In the genomic region with DNA sequence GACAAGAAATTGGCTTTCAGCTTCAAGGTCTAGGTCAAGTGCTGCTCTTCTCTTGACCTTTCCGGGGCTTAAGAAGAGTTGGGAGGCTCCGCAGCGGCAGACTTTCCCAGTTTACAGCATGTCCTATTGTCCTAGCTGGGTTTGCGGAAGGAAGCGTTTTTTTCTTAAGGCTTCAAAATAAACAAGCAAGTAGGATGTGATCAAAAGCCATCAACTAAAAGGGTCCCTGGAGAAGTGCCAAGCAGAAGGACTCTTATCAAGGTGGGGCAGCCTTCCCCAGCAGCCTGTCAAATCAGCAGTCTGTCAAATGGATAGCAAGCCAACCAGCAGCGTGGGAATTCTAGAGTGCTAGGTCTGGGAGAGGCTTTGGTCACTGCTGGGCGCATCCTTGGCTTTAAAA, we compare ENCODE assay signal across 12 mouse cellular contexts.
DNase-seq lines count a peak whose midpoint lies in the region; ATAC-seq and TF ChIP-seq lines count a peak whose summit lies in the region.
"Had no signal": no experiment of that assay in that cellular context is flagged by ENCODE, and none has a peak within 500 bp of the region (broad histone marks: within the 10 kb centered on the region; RNA-seq: fewer than 3 reads in every experiment).

No protein-coding gene starts in this region.

- no peak for TF ChIP-seq CTCF in liver, postnatal 0 days (IDR thresholded peaks at IDR 0.05; ENCODE audit: low read depth)
- no peak for TF ChIP-seq CTCF in heart, postnatal 0 days (IDR thresholded peaks at IDR 0.05; ENCODE audit: low read depth)

- no peak overlapping the region for H3K4me3 ChIP-seq in liver, postnatal 0 days (ENCODE audit: low read depth, low read length)
- no peak overlapping the region for H3K4me3 ChIP-seq in heart, postnatal 0 days (ENCODE audit: low read depth, low read length)
- H3K4me3 ChIP-seq: hindbrain, embryonic 15.5 days; limb, embryonic 15.5 days; midbrain, embryonic 15.5 days; stomach, embryonic 15.5 days had no signal

- no peak overlapping the region for H3K27ac ChIP-seq in liver, postnatal 0 days (ENCODE audit: low read depth)
- H3K27ac ChIP-seq in heart, postnatal 0 days (ENCODE audit: low read depth): no peak overlapping the region
- H3K27ac ChIP-seq: hindbrain, embryonic 15.5 days; limb, embryonic 15.5 days; midbrain, embryonic 15.5 days; stomach, embryonic 15.5 days had no signal

- H3K36me3 ChIP-seq in liver, postnatal 0 days (replicated peaks; ENCODE audit: insufficient read depth, low read length): no peaks in the 10 kb centered on the region
- no peaks in the 10 kb centered on the region for H3K36me3 ChIP-seq in heart, postnatal 0 days (replicated peaks; ENCODE audit: control insufficient read depth, insufficient read depth, low read length)
- H3K36me3 ChIP-seq: hindbrain, embryonic 15.5 days; limb, embryonic 15.5 days; midbrain, embryonic 15.5 days; stomach, embryonic 15.5 days had no signal

- 0 out of 2 replicates have a peak, but pooled peaks have one; percentile 15 for ATAC-seq in liver, postnatal 0 days
- no peak for ATAC-seq in heart, postnatal 0 days (ENCODE audit: insufficient read depth, low read depth)
- no peak for ATAC-seq in erythroblast, adult 5-6 weeks (replicated peaks; ENCODE audit: low FRiP score, poor library complexity, severe bottlenecking)
- ATAC-seq: midbrain, embryonic 15.5 days had no signal

- no peak overlapping the region for H3K9ac ChIP-seq in liver, postnatal 0 days (replicated peaks)
- H3K9ac ChIP-seq in heart, postnatal 0 days (replicated peaks; ENCODE audit: low read depth, low read length): no peak overlapping the region
- H3K9ac ChIP-seq: hindbrain, embryonic 15.5 days; limb, embryonic 15.5 days; midbrain, embryonic 15.5 days; stomach, embryonic 15.5 days had no signal

- no peak for TF ChIP-seq EP300 in liver, postnatal 0 days (IDR thresholded peaks at IDR 0.05; ENCODE audit: low read depth)
- no peak for TF ChIP-seq EP300 in heart, postnatal 0 days (IDR thresholded peaks at IDR 0.05; ENCODE audit: low read depth)

- no peaks in the 10 kb centered on the region for H3K27me3 ChIP-seq in liver, postnatal 0 days (ENCODE audit: insufficient read depth, low read length)
- H3K27me3 ChIP-seq in heart, postnatal 0 days (ENCODE audit: control insufficient read depth, insufficient read depth, low read length): no peaks in the 10 kb centered on the region
- H3K27me3 ChIP-seq: CH12.LX; hindbrain, embryonic 15.5 days; limb, embryonic 15.5 days; midbrain, embryonic 15.5 days; stomach, embryonic 15.5 days had no signal

- whole genome bisulfite sequencing in liver, postnatal 0 days (ENCODE audit: insufficient replicate concordance): 34% methylated on average over 7 of the region's 7 CpGs
- WGBS in heart, postnatal 0 days: 29% methylated on average over 7 of the region's 7 CpGs

- H3K4me2 ChIP-seq in liver, postnatal 0 days (ENCODE audit: low read depth, low read length): no peak overlapping the region
- H3K4me2 ChIP-seq in heart, postnatal 0 days (ENCODE audit: low read depth, low read length): no peak overlapping the region
- H3K4me2 ChIP-seq: hindbrain, embryonic 15.5 days; limb, embryonic 15.5 days; midbrain, embryonic 15.5 days; stomach, embryonic 15.5 days had no signal

- H3K9me3 ChIP-seq in liver, postnatal 0 days (ENCODE audit: low read length): no peaks in the 10 kb centered on the region
- H3K9me3 ChIP-seq in heart, postnatal 0 days (replicated peaks; ENCODE audit: control insufficient read depth, low read length): no peaks in the 10 kb centered on the region
- H3K9me3 ChIP-seq: hindbrain, embryonic 15.5 days; limb, embryonic 15.5 days; midbrain, embryonic 15.5 days; stomach, embryonic 15.5 days had no signal

- peaks cover 3% of the 10 kb centered on the region; the same call in 1 of the 2 replicates for H3K4me1 ChIP-seq in liver, postnatal 0 days (ENCODE audit: insufficient read depth)
- no peaks in the 10 kb centered on the region for H3K4me1 ChIP-seq in heart, postnatal 0 days (ENCODE audit: control insufficient read depth, insufficient read depth)
- H3K4me1 ChIP-seq: hindbrain, embryonic 15.5 days; limb, embryonic 15.5 days; midbrain, embryonic 15.5 days; stomach, embryonic 15.5 days had no signal

- no peak for DNase-seq in liver, postnatal 0 days
- no peak for DNase-seq in liver
- peak; percentile 34 for DNase-seq in heart, postnatal 0 days (ENCODE audit: low spot score)
- peak; percentile 47 to 51 for DNase-seq in kidney, postnatal 36 days
- DNase-seq in right cerebral cortex, adult 2 months (ENCODE audit: low spot score in 2 of 2): no peak
- DNase-seq in adrenal gland, adult 2 months: no peak

Comparison
In these comparisons a context has a peak if more than half of its experiments do, and no peak if none do; other contexts are left out.
1. DNase-seq: peak in heart, postnatal 0 days (single experiment) and kidney, postnatal 36 days (2 of 2); none in liver, postnatal 0 days (single experiment), liver (single experiment), right cerebral cortex, adult 2 months (0 of 2) and adrenal gland, adult 2 months (single experiment).